Mouse (Mus musculus) NIH3T3 (cell line): ENCODE data around the gene Sox5.
"Not testable (repeated sequence)": the region's sequence is repeated elsewhere in the genome, so short reads cannot be mapped to it uniquely, and the experiment has no call there.

Source experiments
- DNase-seq: peaks from one replicate; pipeline ENCODE4 v3.0.0-alpha.2; 2012; ENCODE audit warnings: low read depth

Gene Sox5

GRCm38 (mm10) chr6:144182429-144182828, 599.3 kb downstream of the Sox5 start:
- not testable (repeated sequence) for DNase-seq

DNA sequence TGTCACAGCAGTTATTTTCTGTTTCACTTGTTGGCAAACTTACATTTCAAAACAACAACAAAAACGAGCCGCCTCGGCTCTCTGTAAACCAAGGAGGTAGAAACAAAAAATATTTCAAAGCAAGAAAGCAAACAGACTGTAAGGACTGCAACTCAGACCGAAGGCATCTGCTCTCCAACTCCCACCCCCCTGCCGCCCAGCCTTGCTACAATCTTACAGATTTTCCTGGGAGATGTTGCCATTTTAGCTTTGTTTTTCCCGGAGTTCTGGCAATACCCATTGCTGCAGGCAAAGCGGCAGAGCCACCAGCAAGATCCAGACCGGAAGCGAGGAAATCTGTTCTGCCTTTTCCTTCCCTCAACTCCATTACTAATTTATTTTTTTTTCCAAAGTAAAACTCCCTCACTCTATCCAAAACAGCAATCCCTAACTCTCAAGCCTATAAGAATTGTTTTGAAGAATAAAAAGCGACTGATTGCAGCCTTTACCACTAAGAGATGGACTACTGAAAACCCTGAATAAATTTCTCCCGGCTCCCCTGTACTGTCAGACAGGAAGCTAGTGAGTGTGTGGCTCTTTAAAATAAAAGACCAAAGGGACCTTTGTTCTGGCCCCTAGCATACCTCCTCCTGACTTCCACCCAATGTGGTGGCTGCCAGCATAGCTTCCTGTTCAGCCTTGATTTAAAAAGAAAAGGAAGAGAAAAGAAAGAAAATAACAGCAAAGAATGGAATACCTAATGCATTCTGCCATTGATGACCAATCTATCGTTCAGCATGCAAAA, 600.5 kb downstream of the Sox5 start:
- no peak for DNase-seq

DNA sequence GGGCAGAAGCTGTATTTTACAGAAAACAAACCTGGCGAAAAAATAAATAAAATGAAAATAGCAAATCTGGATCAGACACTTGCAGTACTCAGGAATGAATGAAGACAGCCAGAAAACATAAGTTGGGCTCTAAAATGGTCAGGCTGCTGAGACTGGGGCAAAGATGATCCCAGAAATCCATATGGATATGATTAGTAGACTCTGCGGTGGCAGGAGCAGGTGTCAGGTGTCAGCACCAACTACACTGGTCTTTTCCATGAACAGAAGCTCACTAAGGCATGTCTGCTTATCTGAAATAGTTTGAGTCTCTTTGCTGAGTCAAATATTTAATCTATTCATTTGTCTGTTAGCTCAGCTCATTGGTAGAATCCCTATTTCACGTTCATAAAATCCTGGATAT, 602.7 kb downstream of the Sox5 start:
- no peak for DNase-seq

GRCm38 (mm10) chr6:144176674-144177073, 605.1 kb downstream of the Sox5 start:
- no peak for DNase-seq

DNA sequence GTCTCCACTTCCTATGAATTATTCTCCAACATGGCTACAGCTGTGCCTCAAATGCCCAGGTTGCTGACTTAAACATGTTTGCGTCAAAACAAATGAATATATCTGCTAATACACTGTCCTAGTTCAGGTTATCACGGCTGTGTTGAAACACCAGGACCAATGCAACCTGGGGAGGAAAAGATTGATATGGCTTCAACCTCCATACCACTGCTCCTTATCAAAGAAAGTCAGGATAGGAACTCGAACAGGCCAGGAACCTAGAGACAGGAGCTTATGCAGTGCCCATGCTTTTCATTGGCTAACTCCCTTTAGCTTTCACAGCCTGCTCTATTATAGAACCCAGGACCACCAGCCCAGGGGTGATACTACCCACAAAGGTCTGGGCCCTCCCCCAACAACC, 606.2 kb downstream of the Sox5 start:
- DNase-seq, result no peak

DNA sequence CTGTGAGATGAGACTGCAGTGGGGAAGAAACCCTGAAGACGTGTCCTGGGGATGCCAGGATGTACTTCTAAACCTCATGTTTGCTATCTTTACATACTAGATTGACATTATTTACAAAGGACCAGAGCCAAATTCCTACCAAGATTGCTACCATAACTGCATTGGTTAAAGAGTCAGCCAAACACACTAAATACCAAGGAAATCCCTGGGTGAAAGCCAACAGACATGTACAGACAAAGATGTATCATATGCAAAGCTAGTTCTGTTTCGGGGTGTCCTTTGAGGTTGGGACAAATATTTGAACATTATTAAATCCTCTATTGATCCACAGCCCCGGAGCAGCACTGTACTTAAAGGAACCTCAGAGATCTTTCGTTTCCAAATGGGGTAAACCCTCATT, 611.2 kb downstream of the Sox5 start:
- peak; percentile 51 for DNase-seq

GRCm38 (mm10) chr6:144169791-144170190, 612.0 kb downstream of the Sox5 start:
- no peak for DNase-seq

DNA sequence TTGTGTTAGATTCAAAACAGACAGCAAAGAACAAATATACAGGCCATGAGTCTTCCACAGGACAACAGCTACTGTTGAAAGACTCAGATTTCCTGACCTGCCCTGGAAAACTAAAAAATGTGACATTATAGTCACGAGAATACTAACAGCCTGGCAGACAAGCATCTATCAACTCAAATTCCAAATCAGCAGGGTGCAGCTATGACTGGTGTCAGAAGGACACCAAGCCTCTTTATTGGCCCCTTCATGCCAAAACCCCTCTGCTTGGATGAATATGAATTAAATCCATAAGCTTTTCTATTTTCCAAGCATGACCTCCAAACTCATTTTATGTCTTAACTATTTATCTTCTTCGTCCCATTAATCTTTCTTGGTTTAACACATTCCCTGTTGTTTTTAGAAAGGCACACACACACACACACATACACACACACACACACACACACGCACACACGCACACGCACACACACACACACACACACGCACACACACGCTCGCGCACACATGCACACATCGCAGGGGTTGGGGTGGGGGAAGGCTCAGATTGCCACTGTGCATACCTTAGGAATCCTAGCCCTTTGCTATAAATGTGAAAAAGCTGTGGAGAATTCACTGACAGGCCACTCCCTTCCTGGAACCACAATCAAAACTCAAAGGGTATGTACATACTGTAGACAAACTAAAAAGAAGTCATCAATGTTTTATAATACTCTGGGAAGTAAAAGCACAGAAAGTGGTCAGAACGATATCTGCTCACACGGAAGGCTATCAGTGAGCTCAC, 612.9 kb downstream of the Sox5 start:
- no peak for DNase-seq

- no peak for DNase-seq
Observed at GRCm38 (mm10) chr6:144167058-144167457, 614.7 kb downstream of the Sox5 start.

GRCm38 (mm10) chr6:144166651-144167050, 615.1 kb downstream of the Sox5 start:
- no peak for DNase-seq

DNA sequence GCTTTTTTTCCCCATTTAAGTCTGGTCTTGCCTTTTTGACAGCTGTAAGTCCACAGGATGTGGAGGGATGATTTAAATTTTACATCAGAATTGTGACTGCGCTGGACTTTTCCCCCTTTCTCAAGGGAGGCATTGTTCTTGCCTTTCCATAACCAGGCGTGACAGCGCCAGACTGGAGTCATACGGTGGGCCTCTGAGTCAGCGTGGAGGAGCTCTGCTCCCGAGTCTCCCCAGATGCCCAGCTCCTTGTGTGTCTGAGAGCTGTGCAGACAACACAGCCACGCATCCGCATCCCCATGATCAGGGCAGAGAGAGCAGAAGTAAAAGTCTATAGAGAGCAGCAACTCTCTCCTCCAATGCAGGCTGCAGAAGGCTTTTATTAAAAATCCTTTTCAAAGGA, 615.7 kb downstream of the Sox5 start:
- peak; percentile 88 for DNase-seq

- DNase-seq, result no peak
Observed at GRCm38 (mm10) chr6:144163501-144163900, 618.3 kb downstream of the Sox5 start.

GRCm38 (mm10) chr6:144158637-144159036, 623.1 kb downstream of the Sox5 start:
- no peak for DNase-seq

DNA sequence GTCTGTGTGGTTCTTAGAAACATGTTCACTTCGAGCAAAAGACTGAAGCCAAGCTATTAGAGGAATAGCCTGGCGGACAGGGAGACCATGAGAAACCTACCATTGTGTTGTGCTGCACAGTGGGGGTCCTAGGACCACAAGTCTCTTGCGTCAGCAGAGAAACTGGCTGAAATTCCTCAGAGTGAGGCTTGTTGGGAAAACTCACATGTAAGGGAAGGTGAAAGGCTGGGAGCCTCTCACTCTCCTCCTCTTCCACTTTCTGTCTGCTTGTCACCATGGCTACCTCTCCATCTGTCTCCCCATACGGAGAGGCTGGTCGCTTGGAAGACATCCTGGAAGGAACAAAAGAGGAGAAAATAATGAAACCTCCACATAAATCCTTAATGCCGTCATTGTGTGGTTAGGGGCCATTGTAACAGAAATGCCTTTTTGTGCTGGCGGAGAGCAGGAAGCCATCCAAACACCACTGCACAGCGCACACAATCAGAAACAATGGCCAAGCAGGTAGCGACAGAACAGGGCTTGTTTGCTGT, 626.8 kb downstream of the Sox5 start:
- no peak for DNase-seq

DNA sequence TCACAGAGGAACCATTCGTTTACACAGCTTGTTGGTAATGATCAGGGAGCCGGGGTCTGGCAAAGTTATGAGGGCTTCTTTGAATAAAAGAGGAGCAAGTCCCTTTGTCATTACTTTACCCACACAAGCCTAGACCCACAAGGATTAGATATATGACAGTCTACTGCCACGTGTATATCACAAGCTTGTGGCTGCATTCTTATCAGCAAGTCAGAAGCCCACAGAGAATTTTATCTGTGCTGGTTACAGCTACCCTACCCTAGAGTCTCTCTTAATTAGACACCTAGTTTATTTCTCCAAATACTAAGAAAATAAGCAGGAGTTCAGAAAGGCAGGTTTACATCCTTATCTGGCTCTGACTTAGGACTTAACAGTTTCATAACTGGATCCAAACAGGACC, 629.8 kb downstream of the Sox5 start:
- DNase-seq, result no peak

DNA sequence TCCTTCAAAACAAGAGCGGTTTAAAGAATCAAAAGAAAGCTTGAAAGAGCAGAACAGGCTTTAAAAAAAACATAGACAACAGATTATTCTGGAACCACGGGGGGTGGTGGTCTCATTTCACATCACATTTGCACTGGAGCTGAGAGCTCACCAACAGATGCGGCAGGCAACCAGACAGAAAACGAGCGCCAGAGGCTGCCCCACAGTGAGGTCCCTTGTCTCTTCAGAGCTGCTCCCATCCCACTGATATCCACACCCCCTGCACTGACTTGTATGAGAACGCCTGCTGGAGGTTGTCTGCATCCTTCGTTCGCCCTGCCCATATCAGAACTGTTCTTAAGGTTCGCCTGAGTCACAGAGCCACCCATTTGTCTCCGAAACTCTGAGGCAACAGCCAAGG, 630.7 kb downstream of the Sox5 start:
- DNase-seq, result no peak

- DNase-seq, result no peak
Observed at GRCm38 (mm10) chr6:144137397-144137796, 644.4 kb downstream of the Sox5 start.

DNA sequence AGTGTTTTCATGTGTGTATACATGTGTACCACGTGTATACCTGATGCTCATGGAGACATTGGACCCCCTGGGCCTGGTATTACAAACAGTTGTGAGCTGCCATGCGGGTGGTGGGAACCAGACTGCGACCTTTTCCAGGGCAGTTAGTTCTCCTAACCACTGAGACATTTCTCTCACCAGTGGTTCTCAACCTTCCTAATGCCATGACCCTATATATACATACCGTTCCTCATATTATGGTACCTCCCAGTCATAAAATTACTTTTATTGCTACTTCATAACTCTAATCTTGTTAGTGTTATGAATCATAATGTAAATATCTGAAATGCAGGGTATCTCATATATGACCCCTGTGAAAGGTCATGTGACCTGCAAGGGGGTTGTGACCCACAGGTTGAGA, 644.9 kb downstream of the Sox5 start:
- no peak for DNase-seq

DNA sequence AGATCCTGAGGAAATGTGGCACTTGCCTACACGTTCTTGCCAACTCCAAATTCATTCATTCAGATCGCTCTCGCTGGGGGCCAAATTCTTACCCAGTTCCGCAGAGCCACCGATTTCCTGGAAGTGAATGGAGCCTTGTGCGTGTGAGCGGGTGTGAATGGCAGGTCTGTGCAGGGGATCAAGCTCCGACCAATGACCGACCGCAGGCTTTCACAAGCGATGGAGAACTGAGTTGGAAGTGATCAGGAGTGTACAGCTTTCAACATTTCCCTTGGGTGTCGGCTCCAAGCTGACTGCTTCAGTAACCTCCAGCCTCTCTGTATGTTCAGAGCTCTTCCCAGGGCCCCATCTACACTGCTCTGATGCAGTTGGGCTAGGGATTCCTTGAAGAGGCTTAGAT, 651.9 kb downstream of the Sox5 start:
- no peak for DNase-seq

DNA sequence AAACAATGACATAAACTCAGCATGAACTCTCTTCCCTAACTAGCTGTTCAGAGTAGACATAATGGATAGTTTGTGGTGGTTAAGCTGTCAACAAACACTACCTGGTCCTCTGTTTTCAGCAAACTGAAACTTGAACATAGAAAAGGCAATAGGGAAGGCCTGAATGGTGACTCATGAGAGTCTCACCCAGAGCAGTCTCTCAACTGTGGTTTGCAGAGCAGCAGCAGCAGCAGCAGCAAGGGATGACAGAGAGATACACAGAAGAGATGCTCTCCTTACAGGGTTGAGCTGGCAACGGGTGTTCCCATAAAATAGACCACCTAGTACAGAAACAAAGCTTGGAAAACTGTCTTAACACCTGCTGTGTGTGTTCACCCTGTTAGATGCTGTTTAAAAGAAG, 661.8 kb downstream of the Sox5 start:
- DNase-seq, result peak; percentile 60

- DNase-seq, result peak; percentile 43
Observed at GRCm38 (mm10) chr6:144116646-144117045, 665.1 kb downstream of the Sox5 start.

- DNase-seq, result no peak
Observed at GRCm38 (mm10) chr6:144111561-144111960, 670.2 kb downstream of the Sox5 start.

GRCm38 (mm10) chr6:144106848-144107247, 674.9 kb downstream of the Sox5 start:
- no peak for DNase-seq
